Mouse (Mus musculus) forebrain, embryonic 14.5 days (tissue): ENCODE results near the gene Sncg. TPM values are rescaled to one million over a fixed set of nuclear protein-coding genes. Genes with fewer than 3 reads are reported as not detected.
"Not testable (repeated sequence)": the region's sequence is repeated elsewhere in the genome, so short reads cannot be mapped to it uniquely, and the experiment has no call there.

Experiments used
- ATAC-seq: fragments of 200-750 bp; cut with Nextera tagmentation; 2 replicates; pipeline ENCODE4 v1.8.0; 2017; ENCODE audit warnings: mild to moderate bottlenecking, moderate library complexity
- DNase-seq: peaks from one replicate; pipeline ENCODE4 v3.0.0-alpha.2; 2015; ENCODE audit warnings: low spot score
- H3K27ac ChIP-seq: fragments of 300-500 bp; sonication (generic); 2 replicates; pipeline ENCODE4 v1.5.1; 2014; ENCODE audit warnings: low read depth, mild to moderate bottlenecking, control low read depth, low read length, moderate library complexity
- H3K27me3 ChIP-seq: fragments of 300-500 bp; sonication (generic); replicated peaks from 2 replicates; pipeline ENCODE4 v1.6.1; 2014; ENCODE audit warnings: low read length, control low read depth, mixed read lengths; ENCODE audit not compliant: control insufficient read depth, insufficient read depth
- H3K36me3 ChIP-seq: fragments of 300-500 bp; sonication (generic); 2 replicates; pipeline ENCODE4 v1.6.1; 2014; ENCODE audit warnings: low read length, control low read depth; ENCODE audit not compliant: control insufficient read depth, insufficient read depth
- H3K4me1 ChIP-seq: fragments of 300-500 bp; sonication (generic); 2 replicates; pipeline ENCODE4 v1.6.1; 2014; ENCODE audit warnings: antibody characterized with exemption, low read length, control low read depth; ENCODE audit not compliant: control insufficient read depth, insufficient read depth
- H3K4me2 ChIP-seq: fragments of 300-500 bp; sonication (generic); 2 replicates; pipeline ENCODE4 v1.6.1; 2014; ENCODE audit warnings: mild to moderate bottlenecking, control low read depth, low read length
- H3K4me3 ChIP-seq: fragments of 300-500 bp; sonication (generic); 2 replicates; pipeline ENCODE4 v1.5.1; 2014; ENCODE audit warnings: low read depth, low read length, control low read depth
- H3K9ac ChIP-seq: fragments of 300-500 bp; sonication (generic); 2 replicates; pipeline ENCODE4 v1.6.1; 2014; ENCODE audit warnings: mild to moderate bottlenecking, low read length, control low read depth, moderate library complexity
- H3K9me3 ChIP-seq: fragments of 300-500 bp; sonication (generic); replicated peaks from 2 replicates; pipeline ENCODE4 v1.6.1; 2016; ENCODE audit warnings: low read length, control low read depth, mixed read lengths; ENCODE audit not compliant: control insufficient read depth
- WGBS: fragments of 180-500 bp; shearing (Covaris S2); extraction: QIAGEN DNeasy Blood & Tissue Kit; methylation state at CpG from one replicate; pipeline ENCODE4 v1.1.7; 2014; 5-methylcytosine and 5-hydroxymethylcytosine counted together
- polyA plus RNA-seq: library from polyadenylated mRNA; unstranded; fragments of >200 nt; fragmentation: Nextera tagmentation; extraction: Ambion mirVana; gene quantifications from 2 replicates; pipeline ENCODE4 v1.2.1, GENCODE M21; 2014

Gene Sncg
- 4.0 and 4.2 TPM in 2 replicates for polyA plus RNA-seq

GRCm38 (mm10) chr14:34374577-34374976 lies at the start of gene Sncg:
TSS of gene Sncg (minus strand) at chr14:34374789.
- no peak for ATAC-seq
- no peak for DNase-seq
- no peaks in the 10 kb centered on the region for H3K9me3 ChIP-seq
- no peak within 1 kb of the TSS for H3K27ac ChIP-seq
- H3K4me3 ChIP-seq = no peak within 1 kb of the TSS
- no peaks in the 10 kb centered on the region for H3K36me3 ChIP-seq
- no peak within 1 kb of the TSS for H3K9ac ChIP-seq
- H3K4me2 ChIP-seq = no peak within 1 kb of the TSS
- WGBS = 73% methylated on average over 10 of the region's 10 CpGs
- H3K27me3 ChIP-seq = no peaks in the 10 kb centered on the region
- no peaks in the 10 kb centered on the region for H3K4me1 ChIP-seq

- Histone ChIP-seq H3K27me3 (no peaks in the 10 kb centered on the region), H3K36me3 (peaks cover 58% of the 10 kb centered on the region), H3K9ac (no peak overlapping the region), H3K4me1 (no peaks in the 10 kb centered on the region), H3K4me2 (no peak overlapping the region), H3K9me3 (no peaks in the 10 kb centered on the region), H3K4me3 (no peak overlapping the region), H3K27ac (no peak overlapping the region)
- ATAC-seq (no peak), DNase-seq (no peak)
- WGBS = 94% methylated on average over 1 of the region's 1 CpGs
Observed at GRCm38 (mm10) chr14:34421078-34421477, 46.5 kb upstream of the Sncg start.

GRCm38 (mm10) chr14:34417501-34417900 lies 42.9 kb upstream of the Sncg start:
- Histone ChIP-seq H3K4me3 (no peak overlapping the region), H3K4me1 (no peaks in the 10 kb centered on the region), H3K9ac (no peak overlapping the region), H3K27ac (no peak overlapping the region), H3K4me2 (no peak overlapping the region), H3K9me3 (no peaks in the 10 kb centered on the region), H3K27me3 (no peaks in the 10 kb centered on the region), H3K36me3 (peaks cover 62% of the 10 kb centered on the region)
- 86% methylated on average over 5 of the region's 5 CpGs for WGBS
- ATAC-seq = no peak
- DNase-seq = no peak

DNA sequence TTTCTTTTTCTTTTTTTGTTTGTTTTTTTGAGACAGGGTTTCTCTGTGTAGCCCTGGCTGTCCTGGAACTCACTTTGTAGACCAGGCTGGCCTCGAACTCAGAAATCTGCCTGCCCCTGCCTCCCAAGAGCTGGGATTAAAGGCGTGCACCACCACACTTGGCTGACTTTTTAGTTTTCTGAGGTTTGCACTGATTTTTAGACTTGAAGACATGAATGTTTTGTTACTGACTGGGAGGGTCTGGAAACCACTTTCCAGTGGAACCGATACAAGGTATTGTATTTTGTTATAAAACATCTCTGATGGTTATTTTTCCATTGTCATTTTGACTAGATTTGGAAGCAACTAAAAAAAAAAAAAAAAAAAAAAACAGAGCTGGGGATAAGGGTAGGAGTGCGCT lies 42.4 kb upstream of the Sncg start:
- WGBS = 96% methylated on average over 4 of the region's 4 CpGs

GRCm38 (mm10) chr14:34412164-34412896 lies 37.7 kb upstream of the Sncg start:
- 88% methylated on average over 7 of the region's 7 CpGs for WGBS
- H3K4me1 ChIP-seq = no peaks in the 10 kb centered on the region
- peaks cover 45% of the 10 kb centered on the region for H3K36me3 ChIP-seq
- no peak overlapping the region for H3K9ac ChIP-seq
- H3K4me3 ChIP-seq = no peak overlapping the region
- no peak overlapping the region for H3K4me2 ChIP-seq
- no peaks in the 10 kb centered on the region for H3K9me3 ChIP-seq
- ATAC-seq = no peak
- DNase-seq = peak; percentile 20
- no peaks in the 10 kb centered on the region for H3K27me3 ChIP-seq
- no peak overlapping the region for H3K27ac ChIP-seq

More for the DNA sequence above, 42.4 kb upstream of the Sncg start:
- H3K27ac ChIP-seq, H3K4me3 ChIP-seq, H3K4me1 ChIP-seq, H3K9ac ChIP-seq, H3K27me3 ChIP-seq, ATAC-seq, DNase-seq, H3K4me2 ChIP-seq, H3K9me3 ChIP-seq: not testable (repeated sequence)
- H3K36me3 ChIP-seq = peaks cover 60% of the 10 kb centered on the region

DNA sequence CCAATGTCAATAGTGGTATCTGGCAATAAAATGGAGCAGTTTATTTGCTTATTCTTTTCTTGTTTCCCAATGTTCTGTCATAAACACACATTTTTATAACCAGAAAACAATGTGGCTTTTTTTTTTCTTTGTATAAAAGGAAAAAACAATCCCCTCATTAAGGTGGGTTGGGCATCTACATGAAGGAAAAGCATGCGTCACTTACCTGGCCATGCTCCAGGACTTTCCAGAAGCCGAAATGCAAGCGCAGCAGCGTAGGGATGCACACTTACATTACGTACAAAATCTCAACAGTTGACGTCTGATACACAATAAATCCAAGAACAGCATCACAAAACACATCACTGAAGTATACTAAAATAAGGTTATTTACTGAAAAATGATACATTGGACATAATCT lies 36.1 kb upstream of the Sncg start:
- Histone ChIP-seq H3K27me3 (no peaks in the 10 kb centered on the region), H3K4me3 (no peak overlapping the region), H3K27ac (no peak overlapping the region), H3K9ac (no peak overlapping the region), H3K4me1 (no peaks in the 10 kb centered on the region), H3K36me3 (peaks cover 53% of the 10 kb centered on the region), H3K9me3 (no peaks in the 10 kb centered on the region), H3K4me2 (no peak overlapping the region)
- 91% methylated on average over 6 of the region's 6 CpGs for WGBS
- DNase-seq (no peak), ATAC-seq (no peak)

DNA sequence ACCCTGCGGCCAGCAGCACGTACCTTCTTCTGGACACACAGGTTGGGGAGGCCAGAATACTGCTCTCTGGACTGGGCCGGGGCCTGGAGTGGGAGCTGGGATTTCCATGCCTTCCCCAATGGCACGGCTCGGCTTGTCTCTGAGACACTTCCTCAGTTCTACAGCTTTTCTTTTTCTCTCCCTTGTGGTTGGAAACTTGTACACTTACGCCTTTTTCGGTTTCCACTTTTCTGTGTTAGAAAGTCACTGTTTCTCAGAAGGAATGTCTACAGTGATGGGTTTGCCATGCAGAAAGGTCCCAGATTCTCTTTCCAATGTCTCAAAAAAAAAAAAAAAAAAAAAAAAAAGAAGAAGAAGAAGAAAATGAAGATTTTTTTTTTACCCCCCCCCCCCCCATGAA lies 28.8 kb upstream of the Sncg start:
- no peak overlapping the region for H3K9ac ChIP-seq
- no peak overlapping the region for H3K27ac ChIP-seq
- H3K4me3 ChIP-seq = no peak overlapping the region
- ATAC-seq (no peak), DNase-seq (no peak)
- peaks cover 22% of the 10 kb centered on the region for H3K36me3 ChIP-seq
- 97% methylated on average over 7 of the region's 7 CpGs for WGBS
- no peaks in the 10 kb centered on the region for H3K4me1 ChIP-seq
- H3K27me3 ChIP-seq = no peaks in the 10 kb centered on the region
- no peaks in the 10 kb centered on the region for H3K9me3 ChIP-seq
- H3K4me2 ChIP-seq = no peak overlapping the region

GRCm38 (mm10) chr14:34402871-34403270 lies 28.3 kb upstream of the Sncg start:
- WGBS = 95% methylated on average over 8 of the region's 8 CpGs
- H3K4me3 ChIP-seq = no peak overlapping the region
- DNase-seq (no peak), ATAC-seq (no peak)
- no peaks in the 10 kb centered on the region for H3K9me3 ChIP-seq
- H3K4me2 ChIP-seq = no peak overlapping the region
- no peak overlapping the region for H3K9ac ChIP-seq
- H3K27ac ChIP-seq = no peak overlapping the region
- H3K36me3 ChIP-seq = peaks cover 22% of the 10 kb centered on the region
- H3K27me3 ChIP-seq = no peaks in the 10 kb centered on the region
- no peaks in the 10 kb centered on the region for H3K4me1 ChIP-seq

DNA sequence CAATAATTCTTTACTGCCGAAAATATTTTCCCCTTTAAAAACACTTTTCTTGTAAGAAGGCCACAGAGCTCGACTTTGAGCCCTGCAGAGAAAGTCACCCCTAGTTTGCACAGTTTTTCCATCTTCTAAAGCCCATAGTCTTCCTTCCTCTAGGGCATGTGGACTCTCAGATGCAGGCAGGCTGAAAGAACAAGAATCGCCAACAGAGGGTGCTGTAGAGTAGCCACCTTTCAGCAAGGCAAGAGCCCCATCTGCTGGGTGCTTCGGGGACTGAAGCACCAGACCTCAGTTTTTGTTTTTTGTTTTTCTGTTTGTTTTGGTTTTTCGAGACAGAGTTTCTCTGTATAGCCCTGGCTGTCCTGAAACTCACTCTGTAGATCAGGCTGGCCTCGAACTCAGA lies 26.5 kb upstream of the Sncg start:
- Histone ChIP-seq H3K4me3 (no peak overlapping the region), H3K9ac (no peak overlapping the region), H3K9me3 (no peaks in the 10 kb centered on the region), H3K4me1 (no peaks in the 10 kb centered on the region), H3K27me3 (no peaks in the 10 kb centered on the region), H3K36me3 (peaks cover 10% of the 10 kb centered on the region), H3K27ac (no peak overlapping the region), H3K4me2 (no peak overlapping the region)
- ATAC-seq (no peak), DNase-seq (peak; percentile 61)
- 58% methylated on average over 6 of the region's 6 CpGs for WGBS
